Mouse (Mus musculus): ENCODE results near the gene Mst1r. TPM values are rescaled to one million over a fixed set of nuclear protein-coding genes. Genes with fewer than 3 reads are reported as not detected.

The Mst1r gene
- total and polyA plus RNA-seq, 3 experiments: not detected

- H3K27ac ChIP-seq (ENCODE audit: insufficient read depth, low read depth): no peak overlapping the region
- no peak overlapping the region for H3K4me3 ChIP-seq (replicated peaks in 1 of 3; ENCODE audit: low read depth in 2 of 3, low read length in 2 of 3, poor library complexity in 1 of 3)
- TF ChIP-seq ZMIZ1 (IDR thresholded peaks at IDR 0.05; ENCODE audit: low read depth, low read length) (no peak), POLR2A (IDR thresholded peaks at IDR 0.05; ENCODE audit: low read depth, low read length) (no peak), CHD1 (IDR thresholded peaks at IDR 0.05; ENCODE audit: low read depth, low read length) (no peak), E2F4 (IDR thresholded peaks at IDR 0.05; ENCODE audit: insufficient replicate concordance, low read depth, low read length) (no peak), HCFC1 (IDR thresholded peaks at IDR 0.05; ENCODE audit: low read depth, low read length) (no peak), CHD2 (IDR thresholded peaks at IDR 0.05; ENCODE audit: low read length) (no peak), JUND (conservative IDR thresholded peaks at IDR 0.05; ENCODE audit: low read depth, low read length) (no peak), USF2 (conservative IDR thresholded peaks at IDR 0.05; ENCODE audit: low read depth, low read length) (no peak), MEF2A (IDR thresholded peaks at IDR 0.05; ENCODE audit: borderline replicate concordance, low read depth, low read length) (no peak), UBTF (IDR thresholded peaks at IDR 0.05; ENCODE audit: low read depth, low read length) (no peak), RAD21 (IDR thresholded peaks at IDR 0.05; ENCODE audit: low read depth, low read length) (no peak)
- no peak for DNase-seq (ENCODE audit: extremely low read depth)
- in situ Hi-C loops (cut with MboI; ENCODE audit: low pct_ligation_motif_present, low pct_unique_long_range_greater_than_20kb, low sequenced_read_pairs) (no loop called here), dilution Hi-C loops (cut with MboI; ENCODE audit: extremely low pct_ligation_motif_present, extremely low pct_unique_long_range_greater_than_20kb, low sequenced_read_pairs) (no loop called here)
- H3K9me3 ChIP-seq (replicated peaks; ENCODE audit: low read length): no peaks in the 10 kb centered on the region
- H3K4me1 ChIP-seq (ENCODE audit: control insufficient read depth in 1 of 2, insufficient read depth in 2 of 2): peaks cover 6 to 14% of the 10 kb centered on the region in 2 experiments
- H3K36me3 ChIP-seq (replicated peaks in 1 of 2; ENCODE audit: control insufficient read depth in 1 of 2, insufficient read depth in 1 of 2, low read length in 1 of 2): no peaks in the 10 kb centered on the region
- no peak overlapping the region for H3K9ac ChIP-seq (ENCODE audit: insufficient read depth, low read depth)
- peaks cover 97% of the 10 kb centered on the region for H3K27me3 ChIP-seq (replicated peaks)
- H3K4me2 ChIP-seq (ENCODE audit: insufficient read depth, low read depth, poor library complexity, severe bottlenecking): peak overlapping the region; percentile 47
- H3K79me2 ChIP-seq (replicated peaks; ENCODE audit: control insufficient read depth, extremely low read depth, insufficient read depth, poor library complexity, severe bottlenecking): no peaks in the 10 kb centered on the region
Observed at GRCm38 (mm10) chr9:107935790-107936214, 29.1 kb downstream of the Mst1r start.

GRCm38 (mm10) chr9:107936215-107936822, 29.6 kb downstream of the Mst1r start:
- Histone ChIP-seq H3K4me3 (replicated peaks in 1 of 3; ENCODE audit: low read depth in 2 of 3, low read length in 2 of 3, poor library complexity in 1 of 3) (no peak overlapping the region), H3K79me2 (replicated peaks; ENCODE audit: control insufficient read depth, extremely low read depth, insufficient read depth, poor library complexity, severe bottlenecking) (no peaks in the 10 kb centered on the region), H3K9ac (ENCODE audit: insufficient read depth, low read depth) (no peak overlapping the region), H3K9me3 (replicated peaks; ENCODE audit: low read length) (no peaks in the 10 kb centered on the region), H3K4me1 (ENCODE audit: control insufficient read depth in 1 of 2, insufficient read depth in 2 of 2) (peaks cover 6 to 16% of the 10 kb centered on the region in 2 experiments), H3K4me2 (ENCODE audit: insufficient read depth, low read depth, poor library complexity, severe bottlenecking) (peak overlapping the region; percentile 47; the same call in 1 of the 2 replicates), H3K36me3 (replicated peaks in 1 of 2; ENCODE audit: control insufficient read depth in 1 of 2, insufficient read depth in 1 of 2, low read length in 1 of 2) (no peaks in the 10 kb centered on the region), H3K27ac (ENCODE audit: insufficient read depth, low read depth) (no peak overlapping the region), H3K27me3 (replicated peaks) (peaks cover 97% of the 10 kb centered on the region)
- in situ Hi-C loops (cut with MboI; ENCODE audit: low pct_ligation_motif_present, low pct_unique_long_range_greater_than_20kb, low sequenced_read_pairs): no loop called here
- TF ChIP-seq JUN (IDR thresholded peaks at IDR 0.05; ENCODE audit: insufficient read depth, low read depth, low read length): no peak
- no peak for TF ChIP-seq E2F4 (IDR thresholded peaks at IDR 0.05; ENCODE audit: insufficient replicate concordance, low read depth, low read length)
- TF ChIP-seq SIN3A (IDR thresholded peaks at IDR 0.05; ENCODE audit: low read length): no peak
- no peak for TF ChIP-seq MYC (IDR thresholded peaks at IDR 0.05; ENCODE audit: low read depth, low read length)
- TF ChIP-seq TCF12 (IDR thresholded peaks at IDR 0.05; ENCODE audit: low read depth, low read length): no peak
- no peak for TF ChIP-seq PAX5 (IDR thresholded peaks at IDR 0.05; ENCODE audit: low read length)
- no peak for TF ChIP-seq ELF1 (IDR thresholded peaks at IDR 0.05; ENCODE audit: low read depth, low read length)
- no peak for TF ChIP-seq POLR2AphosphoS2 (IDR thresholded peaks at IDR 0.05; ENCODE audit: low read depth, low read length)
- DNase-seq (ENCODE audit: extremely low read depth): no peak
- dilution Hi-C loops (cut with MboI; ENCODE audit: extremely low pct_ligation_motif_present, extremely low pct_unique_long_range_greater_than_20kb, low sequenced_read_pairs): no loop called here
